ENCODE assay signal across 9 mouse cellular contexts in the genomic region with DNA sequence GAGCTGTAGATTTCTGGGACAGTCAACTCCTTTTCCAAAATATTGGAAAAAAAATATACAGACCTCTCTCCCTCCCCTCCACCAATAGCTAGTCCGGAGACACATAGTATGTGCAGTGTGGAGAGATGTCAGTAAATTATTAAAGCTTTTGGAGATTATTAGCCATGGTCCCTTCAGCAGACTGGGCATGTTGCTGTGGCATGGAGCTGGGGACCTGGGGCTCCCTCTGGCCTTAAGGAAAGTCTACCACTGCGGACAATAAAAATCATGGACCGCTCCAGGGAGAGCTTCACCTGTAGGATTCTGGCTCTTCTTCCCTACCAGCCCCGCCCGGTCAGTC. TPM values are rescaled to one million over a fixed set of nuclear protein-coding genes. Genes with fewer than 3 reads are reported as not detected.
DNase-seq lines count a peak whose midpoint lies in the region; ATAC-seq lines count a peak whose summit lies in the region.
"Had no signal": no experiment of that assay in that cellular context is flagged by ENCODE, and none has a peak within 500 bp of the region (broad histone marks: within the 10 kb centered on the region; RNA-seq: fewer than 3 reads in every experiment).

No protein-coding gene starts in this region.

- no peak overlapping the region for H3K9ac ChIP-seq in heart, embryonic 15.5 days
- no peak overlapping the region for H3K9ac ChIP-seq in embryonic facial prominence, embryonic 12.5 days
- H3K9ac ChIP-seq in intestine, embryonic 15.5 days = no peak overlapping the region
- no peak overlapping the region for H3K9ac ChIP-seq in midbrain, embryonic 15.5 days

- H3K9me3 ChIP-seq in heart, embryonic 15.5 days (replicated peaks) = no peaks in the 10 kb centered on the region
- H3K9me3 ChIP-seq in embryonic facial prominence, embryonic 12.5 days = no peaks in the 10 kb centered on the region
- no peaks in the 10 kb centered on the region for H3K9me3 ChIP-seq in intestine, embryonic 15.5 days
- no peaks in the 10 kb centered on the region for H3K9me3 ChIP-seq in midbrain, embryonic 15.5 days

- WGBS in heart, embryonic 15.5 days = 14% methylated on average over 5 of the region's 5 CpGs
- WGBS in embryonic facial prominence, embryonic 12.5 days = 13% methylated on average over 5 of the region's 5 CpGs
- 8% methylated on average over 5 of the region's 5 CpGs for WGBS in intestine, embryonic 15.5 days
- WGBS in midbrain, embryonic 15.5 days = 8% methylated on average over 5 of the region's 5 CpGs

- peak overlapping the region; percentile 75 for H3K4me2 ChIP-seq in heart, embryonic 15.5 days
- H3K4me2 ChIP-seq in embryonic facial prominence, embryonic 12.5 days (replicated peaks) = peak overlapping the region; percentile 99
- H3K4me2 ChIP-seq in intestine, embryonic 15.5 days (replicated peaks) = peak overlapping the region; percentile 85
- H3K4me2 ChIP-seq in midbrain, embryonic 15.5 days = peak overlapping the region; percentile 97

- peak overlapping the region; percentile 45 for H3K4me3 ChIP-seq in heart, embryonic 15.5 days
- peak overlapping the region; percentile 54 for H3K4me3 ChIP-seq in embryonic facial prominence, embryonic 12.5 days
- H3K4me3 ChIP-seq in intestine, embryonic 15.5 days (replicated peaks) = peak overlapping the region; percentile 51
- peak overlapping the region; percentile 50 for H3K4me3 ChIP-seq in midbrain, embryonic 15.5 days

- intact Hi-C loops in heart, postnatal 36 days (cut with DNase I) = no loop called here

- H3K36me3 ChIP-seq in heart, embryonic 15.5 days = no peaks in the 10 kb centered on the region
- no peaks in the 10 kb centered on the region for H3K36me3 ChIP-seq in embryonic facial prominence, embryonic 12.5 days
- H3K36me3 ChIP-seq in intestine, embryonic 15.5 days = no peaks in the 10 kb centered on the region
- H3K36me3 ChIP-seq in midbrain, embryonic 15.5 days (replicated peaks) = no peaks in the 10 kb centered on the region

- H3K27ac ChIP-seq in heart, embryonic 15.5 days = no peak overlapping the region
- no peak overlapping the region for H3K27ac ChIP-seq in embryonic facial prominence, embryonic 12.5 days
- H3K27ac ChIP-seq in intestine, embryonic 15.5 days = no peak overlapping the region
- H3K27ac ChIP-seq in midbrain, embryonic 15.5 days = no peak overlapping the region

- no peak for ATAC-seq in heart, embryonic 15.5 days (replicated peaks; ENCODE audit: insufficient number of reproducible peaks, insufficient read depth, low FRiP score, low read depth)
- no peak for ATAC-seq in embryonic facial prominence, embryonic 12.5 days (ENCODE audit: insufficient number of reproducible peaks, insufficient read depth, low FRiP score, low TSS enrichment)
- ATAC-seq in intestine, embryonic 15.5 days = no peak; the same call in 1 of the 2 replicates
- no peak for ATAC-seq in midbrain, embryonic 15.5 days (replicated peaks)
- ATAC-seq in erythroblast, adult 5-6 weeks (replicated peaks; ENCODE audit: low FRiP score, poor library complexity, severe bottlenecking) = no peak

- H3K27me3 ChIP-seq in heart, embryonic 15.5 days = peaks cover 92% of the 10 kb centered on the region
- H3K27me3 ChIP-seq in embryonic facial prominence, embryonic 12.5 days = peaks cover 70% of the 10 kb centered on the region
- peaks cover 53% of the 10 kb centered on the region for H3K27me3 ChIP-seq in intestine, embryonic 15.5 days (replicated peaks)
- H3K27me3 ChIP-seq in midbrain, embryonic 15.5 days (replicated peaks) = peaks cover 61% of the 10 kb centered on the region

- H3K4me1 ChIP-seq in heart, embryonic 15.5 days (replicated peaks) = peaks cover 15% of the 10 kb centered on the region
- peaks cover 17% of the 10 kb centered on the region for H3K4me1 ChIP-seq in embryonic facial prominence, embryonic 12.5 days
- peaks cover 10% of the 10 kb centered on the region for H3K4me1 ChIP-seq in intestine, embryonic 15.5 days (replicated peaks)
- H3K4me1 ChIP-seq in midbrain, embryonic 15.5 days = peaks cover 21% of the 10 kb centered on the region

- DNase-seq in heart, postnatal 36 days = no peak
- no peak for DNase-seq in cerebellum, postnatal 4 days (ENCODE audit: low spot score in 2 of 2)
- DNase-seq in urinary bladder, postnatal 25 days (ENCODE audit: low spot score) = no peak
- DNase-seq: heart, postnatal 4 days had no signal

RNA-seq across cellular contexts. Expression of gene Shank2, which starts 24.3 kb away (rescaled TPM):
- polyA plus RNA-seq in heart, embryonic 15.5 days (2015; fragmentation: Nextera tagmentation; extraction: Ambion mirVana) = 0.50 and 0.81 TPM in 2 replicates
- under 1 TPM; 0.22 to 0.49 TPM for total RNA-seq in heart, postnatal 36 days (2021)
- polyA plus RNA-seq in embryonic facial prominence, embryonic 12.5 days (2016; fragmentation: Nextera tagmentation; extraction: Ambion mirVana) = 1.00 and 1.0 TPM in 2 replicates
- polyA plus RNA-seq in intestine, embryonic 15.5 days (2015; fragmentation: Nextera tagmentation; extraction: Ambion mirVana) = 0.99 and 1.1 TPM in 2 replicates
- 8.8 and 10.5 TPM in 2 replicates for polyA plus RNA-seq in midbrain, embryonic 15.5 days (2015; fragmentation: Nextera tagmentation; extraction: Ambion mirVana)
- total RNA-seq in erythroblast, adult 5-6 weeks (2015; ENCODE audit: low replicate concordance) = not detected in 2 replicates
- not detected in 2 replicates for total RNA-seq in erythroblast, adult 5-6 weeks (2017; ENCODE audit: low replicate concordance)
